Mouse (Mus musculus): ENCODE data around the gene Sumo2.

DNA sequence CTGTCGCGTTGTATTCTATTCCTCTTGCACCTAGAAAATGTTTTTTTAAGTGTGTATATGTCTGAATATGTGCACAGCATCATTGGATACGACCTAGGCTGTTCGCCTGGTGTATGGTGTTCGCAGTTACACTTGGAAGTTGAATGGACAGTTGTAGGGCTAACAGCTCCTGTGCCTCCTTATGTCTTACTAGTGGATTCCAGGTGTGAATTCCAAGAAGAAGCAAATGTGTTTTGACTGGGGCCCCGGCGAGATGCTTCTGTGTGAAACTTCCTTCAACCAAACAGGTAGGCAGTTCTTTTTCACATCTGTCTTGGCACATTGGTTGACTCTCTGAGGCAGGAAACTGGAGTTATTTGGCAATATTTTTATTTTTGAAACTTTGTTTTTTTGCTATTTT, 28.9 kb upstream of the Sumo2 start:
- TF ChIP-seq POLR2A (IDR thresholded peaks at IDR 0.05; ENCODE audit: control insufficient read depth, extremely low read depth, insufficient read depth, low read length, poor library complexity) = no peak
- no peak for TF ChIP-seq CTCF (IDR thresholded peaks at IDR 0.05; ENCODE audit: borderline replicate concordance, control insufficient read depth, extremely low read depth, insufficient read depth, low read length, poor library complexity)

Data from thymus, adult 2 months (tissue).